Mouse (Mus musculus) liver, postnatal 0 days (tissue): ENCODE measurements around the gene Wipf3.

Experiments
- CTCF ChIP-seq: sonication (generic); IDR thresholded peaks from 2 replicates; pipeline ENCODE4 v1.5.1; 2016; ENCODE audit warnings: antibody characterized with exemption, low read depth
- EP300 ChIP-seq: IDR thresholded peaks from 2 replicates; pipeline ENCODE4 v1.6.1; 2016; ENCODE audit warnings: antibody characterized with exemption, low read depth, mild to moderate bottlenecking

DNA sequence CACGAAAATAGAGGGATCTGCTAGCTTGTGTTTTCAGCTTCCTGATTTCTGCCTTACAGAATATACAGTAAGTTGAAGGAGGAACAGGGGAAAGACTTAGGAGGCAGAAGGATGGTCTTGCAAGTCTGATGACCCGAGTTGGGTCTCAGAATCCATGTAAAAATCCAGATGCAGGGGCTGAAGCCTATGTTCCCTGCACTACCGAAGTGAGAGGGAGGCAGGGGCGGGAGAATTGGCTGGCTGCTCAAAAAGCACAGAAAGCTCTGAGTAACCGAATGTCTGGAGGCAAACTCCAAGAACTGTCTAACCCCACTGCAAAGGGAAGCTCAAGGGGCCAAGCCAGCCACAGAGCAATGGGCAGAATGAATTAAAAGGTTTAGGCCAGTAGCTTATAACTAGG is 41.7 kb upstream of the Wipf3 start:
- TF ChIP-seq CTCF (no peak), EP300 (no peak)
